Mouse (Mus musculus) hindbrain, embryonic 15.5 days (tissue): ENCODE measurements at regions not wholly inside any gene's neighbourhood (a gene's known extent, or its start where the extent isn't known, plus 50 kb on each side); places are given as distances from the start of the nearest gene placed in this dataset.

Experiments
- ATAC-seq: fragments of 200-750 bp; cut with Nextera tagmentation; 2 replicates; pipeline ENCODE4 v1.8.0; 2017; ENCODE audit warnings: low read depth, moderate number of reproducible peaks, moderate TSS enrichment; ENCODE audit not compliant: low FRiP score
- H3K27ac ChIP-seq: fragments of 300-500 bp; sonication (generic); replicated peaks from 2 replicates; pipeline ENCODE4 v1.5.1; 2015; ENCODE audit warnings: mild to moderate bottlenecking, inconsistent platforms
- H3K27me3 ChIP-seq: fragments of 300-500 bp; sonication (generic); 2 replicates; pipeline ENCODE4 v1.6.1; 2015; ENCODE audit warnings: control low read depth, inconsistent platforms
- H3K36me3 ChIP-seq: fragments of 300-500 bp; sonication (generic); 2 replicates; pipeline ENCODE4 v1.6.1; 2015; ENCODE audit warnings: control low read depth, inconsistent platforms
- H3K4me1 ChIP-seq: fragments of 300-500 bp; sonication (generic); replicated peaks from 2 replicates; pipeline ENCODE4 v1.6.1; 2015; ENCODE audit warnings: control low read depth, inconsistent platforms
- H3K4me2 ChIP-seq: fragments of 300-500 bp; sonication (generic); 2 replicates; pipeline ENCODE4 v1.6.1; 2015; ENCODE audit warnings: moderate library complexity, mild to moderate bottlenecking, inconsistent platforms
- H3K4me3 ChIP-seq: fragments of 300-500 bp; sonication (generic); 2 replicates; pipeline ENCODE4 v1.5.1; 2015; ENCODE audit warnings: mild to moderate bottlenecking, inconsistent platforms
- H3K9ac ChIP-seq: fragments of 300-500 bp; sonication (generic); 2 replicates; pipeline ENCODE4 v1.6.1; 2015; ENCODE audit warnings: inconsistent platforms
- H3K9me3 ChIP-seq: fragments of 300-500 bp; sonication (generic); 2 replicates; pipeline ENCODE4 v1.6.1; 2016; ENCODE audit warnings: control low read depth, inconsistent platforms
- WGBS: fragments of 180-500 bp; shearing (Covaris S2); methylation state at CpG from one replicate; pipeline ENCODE4 v1.1.7; 2015; 5-methylcytosine and 5-hydroxymethylcytosine counted together

DNA sequence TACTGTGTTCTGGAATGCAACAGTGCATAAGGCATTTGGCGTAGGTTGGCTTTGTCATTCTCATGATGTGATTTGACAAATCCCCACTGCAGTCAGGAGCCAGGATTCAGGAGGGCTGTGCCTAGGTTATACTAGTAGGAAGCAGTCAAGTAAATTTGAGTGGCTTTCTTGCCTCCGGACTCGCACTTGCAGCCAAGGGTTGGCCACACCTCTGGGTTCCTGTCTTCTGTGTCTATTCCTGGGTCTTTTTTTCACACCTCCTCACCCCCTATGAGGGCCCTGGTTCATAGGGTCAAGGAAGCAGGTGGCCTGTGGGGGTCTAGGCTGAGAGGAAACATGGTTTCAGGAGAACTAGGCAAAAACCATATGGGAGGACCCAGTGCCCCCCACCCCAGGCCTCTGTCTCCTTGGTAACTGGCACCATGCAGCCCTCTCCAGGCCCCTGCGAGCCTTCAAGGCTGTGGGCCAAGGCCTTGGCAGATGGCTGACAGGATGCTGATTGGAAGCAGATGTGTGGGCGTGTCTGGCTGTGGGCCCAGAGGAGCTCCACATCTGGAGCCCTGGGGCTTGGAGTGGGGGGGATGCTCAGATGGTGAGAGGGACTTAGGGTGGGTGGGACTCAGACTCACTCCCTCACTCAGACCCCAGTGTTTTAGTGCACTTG is 195.7 kb downstream of the Rgs3 start:
- H3K4me3 ChIP-seq, result no peak overlapping the region
- no peaks in the 10 kb centered on the region for H3K27me3 ChIP-seq
- peaks cover 18% of the 10 kb centered on the region for H3K4me1 ChIP-seq
- H3K9me3 ChIP-seq, result no peaks in the 10 kb centered on the region
- H3K9ac ChIP-seq, result no peak overlapping the region
- peak; percentile 73 for ATAC-seq
- no peaks in the 10 kb centered on the region for H3K36me3 ChIP-seq
- 60% methylated on average over 5 of the region's 5 CpGs for WGBS
- H3K4me2 ChIP-seq, result no peak overlapping the region
- H3K27ac ChIP-seq, result no peak overlapping the region

DNA sequence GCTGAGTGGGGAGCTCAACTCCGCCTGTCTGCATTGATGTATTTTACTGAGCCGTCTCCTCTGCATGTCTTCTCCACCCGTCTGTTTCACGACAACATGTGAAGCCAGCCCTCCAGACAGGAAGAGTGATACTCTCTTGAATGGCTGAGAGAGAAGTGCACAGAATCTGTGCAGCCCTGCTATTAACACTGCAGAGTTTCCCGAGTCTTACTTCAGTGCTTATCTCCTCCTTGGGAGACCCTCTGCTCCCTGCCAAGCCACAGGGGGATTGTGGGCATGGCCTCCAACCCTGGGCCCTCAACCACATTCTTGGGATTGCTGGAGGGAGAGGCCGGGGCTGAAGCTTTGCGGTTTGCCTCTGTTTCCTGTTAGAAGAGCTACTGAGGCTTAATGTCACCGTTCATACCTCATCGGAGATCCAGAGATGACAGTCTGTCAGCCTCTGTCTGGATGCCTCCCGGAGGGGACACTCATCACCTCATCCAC is 197.1 kb downstream of the Rgs3 start:
- Histone ChIP-seq H3K4me3 (no peak overlapping the region), H3K9ac (no peak overlapping the region), H3K36me3 (no peaks in the 10 kb centered on the region), H3K27me3 (no peaks in the 10 kb centered on the region), H3K4me2 (no peak overlapping the region), H3K9me3 (no peaks in the 10 kb centered on the region), H3K4me1 (peaks cover 30% of the 10 kb centered on the region), H3K27ac (no peak overlapping the region)
- ATAC-seq, result no peak
- WGBS, result 66% methylated on average over 10 of the region's 10 CpGs

DNA sequence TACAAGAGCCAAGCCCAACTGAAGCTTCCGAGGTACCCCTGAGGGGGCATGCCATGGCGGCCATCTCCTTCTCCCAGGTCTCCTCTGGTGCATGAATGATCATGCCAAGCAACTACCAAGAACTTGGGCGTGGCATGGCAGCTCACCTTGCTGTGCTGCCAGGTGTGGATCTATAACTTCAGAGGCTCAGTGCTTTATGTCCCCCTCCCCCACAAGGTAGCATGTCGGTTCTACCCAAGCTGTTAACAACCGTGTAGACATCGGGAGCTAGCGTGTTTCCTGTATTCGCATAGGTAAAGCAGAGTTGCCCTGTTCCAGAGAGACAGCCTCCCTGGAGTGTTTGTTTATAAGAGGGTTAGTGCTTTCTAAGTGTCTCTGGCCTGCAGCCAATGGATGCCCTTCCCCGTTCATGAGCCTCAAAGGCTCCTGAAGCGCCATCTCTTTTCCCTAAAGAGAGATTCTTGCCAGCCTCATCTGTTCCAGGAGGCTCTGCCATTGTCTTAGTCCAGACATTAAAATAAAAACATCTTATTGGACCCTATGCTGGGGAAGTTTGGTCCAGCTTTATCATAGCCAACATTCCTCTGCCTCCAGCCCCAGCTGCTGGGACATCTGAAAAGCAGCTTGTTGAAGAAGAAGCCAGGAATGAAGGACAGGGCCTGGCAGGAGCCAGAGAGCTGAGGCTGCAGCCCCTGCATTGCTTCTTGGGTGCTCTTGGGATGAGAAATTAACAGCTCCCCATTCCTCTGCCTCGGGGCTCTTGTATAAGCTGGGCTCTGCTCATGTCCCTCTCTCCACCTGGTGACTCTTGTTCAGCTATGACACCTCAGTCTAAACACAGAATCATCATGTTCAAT is 201.3 kb downstream of the Rgs3 start:
- H3K4me1 ChIP-seq, result peaks cover 16% of the 10 kb centered on the region
- WGBS, result 53% methylated on average over 11 of the region's 11 CpGs
- no peak overlapping the region for H3K4me2 ChIP-seq
- H3K9me3 ChIP-seq, result no peaks in the 10 kb centered on the region
- H3K9ac ChIP-seq, result no peak overlapping the region
- no peak overlapping the region for H3K4me3 ChIP-seq
- H3K36me3 ChIP-seq, result no peaks in the 10 kb centered on the region
- no peak for ATAC-seq
- H3K27me3 ChIP-seq, result no peaks in the 10 kb centered on the region
- H3K27ac ChIP-seq, result peak overlapping the region; percentile 35; the same call in 1 of the 2 replicates

DNA sequence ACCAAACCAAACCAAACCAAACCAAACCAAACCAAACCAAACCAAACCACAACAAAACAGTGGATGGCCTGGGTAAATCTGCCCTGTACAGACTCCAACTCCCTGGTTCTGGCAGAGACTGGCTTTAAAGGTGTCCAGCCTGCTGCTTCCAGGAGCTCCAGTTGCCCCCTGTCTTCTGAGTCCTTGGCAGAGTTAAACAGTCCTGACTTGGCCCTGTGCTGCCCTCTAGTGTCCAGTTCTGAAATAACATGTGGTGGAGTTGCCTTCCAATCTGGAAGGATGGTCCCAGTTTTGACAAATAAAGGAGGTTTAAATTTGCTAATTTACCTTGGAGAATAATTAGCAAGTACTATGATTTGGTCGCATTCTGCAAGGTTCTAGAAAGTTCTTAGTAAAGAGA is 202.0 kb downstream of the Rgs3 start:
- WGBS, result 3% methylated on average over 1 of the region's 1 CpGs
- Histone ChIP-seq H3K27me3 (no peaks in the 10 kb centered on the region), H3K27ac (no peak overlapping the region)

DNA sequence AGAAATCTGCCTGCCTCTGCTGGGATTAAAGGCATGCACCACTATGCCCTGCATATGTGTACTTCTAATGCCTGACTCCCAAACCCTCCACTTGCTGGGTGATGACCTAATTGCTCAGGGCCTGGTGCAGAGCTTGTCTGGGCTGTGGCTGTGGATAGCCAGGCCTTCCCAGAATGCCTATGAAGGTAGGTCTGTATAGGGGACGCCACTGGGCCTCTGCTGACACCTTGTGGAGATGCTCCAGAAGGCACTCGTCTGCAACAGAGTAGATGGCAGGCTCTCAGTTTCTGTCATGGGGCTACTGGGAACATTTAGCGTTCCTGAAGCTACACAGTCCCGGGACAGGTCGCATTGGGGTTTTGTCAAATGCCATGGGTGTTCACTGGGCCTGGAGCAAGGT is 201.4 kb upstream of the Zfp618 start:
- no peak overlapping the region for H3K4me3 ChIP-seq
- WGBS, result 21% methylated on average over 5 of the region's 5 CpGs
- peak; percentile 89 for ATAC-seq

More for the DNA sequence above, 202.0 kb downstream of the Rgs3 start:
- H3K36me3 ChIP-seq, result no peaks in the 10 kb centered on the region
- 0 out of 2 replicates have a peak, but pooled peaks have one; percentile 55 for ATAC-seq
- H3K9me3 ChIP-seq, result no peaks in the 10 kb centered on the region
- no peak overlapping the region for H3K4me3 ChIP-seq
- no peak overlapping the region for H3K4me2 ChIP-seq
- H3K4me1 ChIP-seq, result peaks cover 11% of the 10 kb centered on the region
- H3K9ac ChIP-seq, result no peak overlapping the region

DNA sequence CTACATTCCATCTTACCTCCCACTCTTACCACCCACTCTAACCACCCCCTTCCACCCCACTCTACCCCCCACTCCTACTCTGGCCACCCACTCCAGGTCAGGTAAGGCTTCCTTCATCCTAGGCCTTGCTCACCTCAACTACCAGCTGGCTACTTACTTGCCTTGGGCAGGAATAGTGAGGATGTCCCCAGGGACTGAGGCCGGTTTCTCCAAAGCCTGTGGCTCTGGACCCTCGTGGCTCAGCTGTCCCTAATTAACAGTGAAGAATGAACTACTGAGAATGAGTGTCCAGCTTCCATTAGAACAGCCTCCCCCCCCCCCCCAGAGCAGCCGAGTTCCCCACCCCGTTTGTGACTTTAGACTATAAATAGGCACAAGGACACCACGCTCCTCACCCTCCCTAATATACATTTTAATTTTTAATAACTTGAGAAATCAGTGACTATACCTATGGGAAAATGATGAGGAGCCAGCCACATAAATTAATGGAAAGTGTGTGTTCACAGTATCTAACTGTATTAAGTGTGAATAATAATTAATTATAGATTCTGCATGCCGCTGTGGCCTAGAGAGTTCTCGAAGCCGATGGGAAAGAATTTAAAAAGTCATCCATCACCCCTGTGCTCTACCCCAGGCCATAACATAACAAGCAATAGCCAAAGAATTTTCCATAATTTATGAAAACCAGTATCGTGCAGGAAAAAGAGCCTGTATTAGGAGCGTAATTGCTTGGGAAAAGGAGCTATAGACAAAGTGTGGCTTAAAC is 195.7 kb upstream of the Zfp618 start:
- no peak overlapping the region for H3K27ac ChIP-seq

More for the DNA sequence above, 201.4 kb upstream of the Zfp618 start:
- H3K27me3 ChIP-seq, result no peaks in the 10 kb centered on the region
- no peak overlapping the region for H3K4me2 ChIP-seq
- H3K9me3 ChIP-seq, result no peaks in the 10 kb centered on the region
- no peaks in the 10 kb centered on the region for H3K36me3 ChIP-seq
- peaks cover 16% of the 10 kb centered on the region for H3K4me1 ChIP-seq
- H3K27ac ChIP-seq, result no peak overlapping the region
- H3K9ac ChIP-seq, result no peak overlapping the region

DNA sequence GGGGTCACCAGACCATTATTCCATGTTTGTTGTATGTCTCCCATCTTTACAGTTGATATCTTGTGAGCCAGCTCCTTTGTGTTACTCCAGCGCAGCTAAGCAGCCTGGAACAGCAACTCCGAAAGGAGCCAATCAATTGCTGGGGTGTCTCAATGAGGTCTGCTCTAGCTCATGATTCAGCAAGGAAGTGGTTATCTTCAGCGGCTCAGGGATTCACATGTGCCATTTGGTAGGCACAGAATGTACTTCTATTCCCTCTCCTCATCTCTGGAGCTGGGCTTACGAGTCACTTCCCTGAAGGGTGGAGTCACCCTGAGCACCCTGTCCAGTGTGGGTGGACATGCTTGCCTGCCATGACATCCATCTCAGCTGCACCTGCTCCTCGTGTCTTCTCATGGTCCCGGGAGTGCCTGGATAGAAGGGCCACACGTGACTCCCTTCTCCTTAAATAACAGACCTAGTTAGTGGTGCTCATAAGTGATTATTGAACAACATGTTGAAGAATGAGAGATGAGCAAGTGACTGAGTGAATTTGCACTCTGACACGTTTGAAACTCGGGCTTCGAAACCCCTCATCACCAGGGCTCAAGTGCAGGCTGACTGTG is 190.3 kb upstream of the Zfp618 start:
- no peaks in the 10 kb centered on the region for H3K27me3 ChIP-seq
- 88% methylated on average over 10 of the region's 10 CpGs for WGBS
- H3K36me3 ChIP-seq, result no peaks in the 10 kb centered on the region
- H3K4me1 ChIP-seq, result no peaks in the 10 kb centered on the region
- no peak for ATAC-seq
- no peak overlapping the region for H3K4me2 ChIP-seq
- no peak overlapping the region for H3K9ac ChIP-seq
- H3K9me3 ChIP-seq, result no peaks in the 10 kb centered on the region
- H3K4me3 ChIP-seq, result no peak overlapping the region
- no peak overlapping the region for H3K27ac ChIP-seq

More for the DNA sequence above, 195.7 kb upstream of the Zfp618 start:
- peak; percentile 66 for ATAC-seq
- no peak overlapping the region for H3K9ac ChIP-seq
- no peaks in the 10 kb centered on the region for H3K9me3 ChIP-seq
- peaks cover 9% of the 10 kb centered on the region for H3K4me1 ChIP-seq
- no peak overlapping the region for H3K4me3 ChIP-seq
- H3K36me3 ChIP-seq, result no peaks in the 10 kb centered on the region
- WGBS, result 42% methylated on average over 10 of the region's 10 CpGs
- H3K4me2 ChIP-seq, result no peak overlapping the region
- H3K27me3 ChIP-seq, result no peaks in the 10 kb centered on the region

DNA sequence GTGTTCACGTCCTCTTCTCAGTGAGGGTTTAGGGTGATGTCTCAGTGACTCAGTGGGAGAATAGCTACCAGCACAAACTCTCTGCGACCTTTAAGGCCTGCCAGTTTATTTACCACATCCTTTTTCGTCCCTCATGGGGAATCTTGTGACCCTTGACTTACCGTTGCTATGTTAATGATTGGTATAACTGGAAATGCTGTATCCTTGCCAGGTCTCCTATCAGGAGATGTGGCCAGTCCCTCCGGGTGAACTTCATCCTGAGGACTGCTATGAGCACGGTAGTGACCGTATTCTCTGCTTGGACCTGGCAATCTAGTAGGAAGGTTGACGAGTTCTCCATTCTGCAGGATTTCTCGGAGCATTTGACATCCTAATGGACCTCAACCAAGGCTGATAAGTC is 188.5 kb upstream of the Zfp618 start:
- Histone ChIP-seq H3K9me3 (no peaks in the 10 kb centered on the region), H3K27ac (no peak overlapping the region), H3K4me2 (no peak overlapping the region), H3K4me3 (no peak overlapping the region), H3K36me3 (no peaks in the 10 kb centered on the region), H3K9ac (no peak overlapping the region), H3K27me3 (no peaks in the 10 kb centered on the region), H3K4me1 (peaks cover 13% of the 10 kb centered on the region)
- 94% methylated on average over 9 of the region's 9 CpGs for WGBS
- ATAC-seq, result no peak

DNA sequence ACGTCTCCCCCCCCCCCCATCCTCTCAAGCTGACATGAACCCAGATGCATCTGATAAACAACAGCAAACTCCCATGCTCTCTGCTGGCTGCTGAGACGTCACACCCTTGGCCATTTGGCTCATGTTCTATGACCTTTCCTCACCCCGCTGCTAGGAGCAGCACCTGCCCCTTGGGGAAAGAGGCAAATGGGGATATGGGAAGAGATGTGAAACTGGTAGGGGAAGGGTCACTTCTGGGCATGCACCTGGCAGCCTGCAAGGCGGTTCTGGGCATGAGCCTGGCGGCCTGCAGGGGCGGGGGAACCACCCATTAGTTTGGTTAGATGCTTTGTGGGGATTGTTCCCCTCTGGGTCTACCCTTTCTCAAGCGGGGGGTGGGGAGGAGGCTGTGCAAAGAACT is 187.9 kb upstream of the Zfp618 start:
- H3K4me2 ChIP-seq, result no peak overlapping the region
- no peak overlapping the region for H3K4me3 ChIP-seq
- no peak overlapping the region for H3K9ac ChIP-seq
- H3K36me3 ChIP-seq, result no peaks in the 10 kb centered on the region
- WGBS, result 70% methylated on average over 7 of the region's 7 CpGs
- peaks cover 13% of the 10 kb centered on the region for H3K4me1 ChIP-seq
- no peak for ATAC-seq
- H3K27ac ChIP-seq, result no peak overlapping the region
- no peaks in the 10 kb centered on the region for H3K9me3 ChIP-seq
- no peaks in the 10 kb centered on the region for H3K27me3 ChIP-seq

DNA sequence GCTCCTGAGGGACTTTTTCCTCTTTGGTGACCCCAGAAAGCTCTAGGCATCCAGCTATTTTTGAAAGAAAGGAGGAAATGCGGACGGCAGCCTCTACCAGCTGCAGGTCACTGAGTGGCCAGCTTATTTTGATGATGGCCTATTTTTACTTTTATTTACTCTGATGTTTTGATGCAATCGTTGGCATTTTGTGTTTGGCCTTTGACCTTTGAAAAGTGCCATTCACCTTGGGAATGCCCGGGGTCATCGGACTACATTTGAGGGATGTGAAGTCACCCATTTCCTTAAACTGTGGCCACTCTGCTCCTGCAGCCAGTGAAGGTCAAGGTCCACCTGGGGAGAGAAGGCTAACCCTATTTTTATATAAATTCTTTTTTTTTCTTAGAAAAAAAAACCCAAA is 186.8 kb upstream of the Zfp618 start:
- no peak overlapping the region for H3K27ac ChIP-seq
- peaks cover 16% of the 10 kb centered on the region for H3K4me1 ChIP-seq
- 84% methylated on average over 5 of the region's 5 CpGs for WGBS
- H3K4me3 ChIP-seq, result no peak overlapping the region
- H3K4me2 ChIP-seq, result no peak overlapping the region
- no peaks in the 10 kb centered on the region for H3K27me3 ChIP-seq
- H3K9ac ChIP-seq, result no peak overlapping the region
- ATAC-seq, result no peak
- H3K9me3 ChIP-seq, result no peaks in the 10 kb centered on the region
- H3K36me3 ChIP-seq, result no peaks in the 10 kb centered on the region

DNA sequence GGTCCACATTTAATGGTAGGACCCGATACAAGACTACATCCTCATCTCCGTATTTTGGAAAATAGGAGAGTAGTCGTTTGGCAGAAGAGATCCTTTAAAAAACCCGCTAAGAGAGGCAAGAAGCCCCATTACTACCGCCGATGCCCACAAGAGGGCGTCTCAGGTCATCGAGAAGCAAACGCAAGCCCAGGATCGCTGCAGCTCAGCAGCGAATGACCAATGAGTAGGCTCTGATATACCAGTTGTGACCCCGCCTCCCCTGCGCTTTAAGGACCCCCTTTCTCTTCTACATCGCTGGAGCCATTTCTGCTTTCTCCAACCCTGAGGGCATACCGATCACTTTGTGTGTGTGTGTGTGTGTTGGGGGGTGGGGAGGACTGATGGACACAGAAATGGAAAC is 185.0 kb upstream of the Zfp618 start:
- Histone ChIP-seq H3K9ac (peak overlapping the region; percentile 39; the same call in 1 of the 2 replicates), H3K4me3 (peak overlapping the region; percentile 40), H3K4me2 (peak overlapping the region; percentile 70), H3K4me1 (peaks cover 16% of the 10 kb centered on the region), H3K36me3 (no peaks in the 10 kb centered on the region), H3K27ac (peak overlapping the region; percentile 53; the same call in 1 of the 2 replicates), H3K27me3 (no peaks in the 10 kb centered on the region), H3K9me3 (no peaks in the 10 kb centered on the region)
- 2% methylated on average over 15 of the region's 15 CpGs for WGBS
- peak; percentile 89 for ATAC-seq
